Mouse (Mus musculus): ENCODE data around the gene E130114P18Rik. TPM values are rescaled to one million over a fixed set of nuclear protein-coding genes. Genes with fewer than 3 reads are reported as not detected.
A peak's percentile ranks its signal among the peaks of the same experiment; 100 is the strongest.

The E130114P18Rik gene
- polyA plus RNA-seq, 2 experiments from 2014 or later, result not detected

GRCm38 (mm10) chr4:97690384-97690766 lies 87.5 kb downstream of the E130114P18Rik start:
- no peak for ATAC-seq

GRCm38 (mm10) chr4:97689456-97690383 lies 88.2 kb downstream of the E130114P18Rik start:
- ATAC-seq, result no peak

- no peak for ATAC-seq
These were observed 91.9 kb downstream of the E130114P18Rik start for GRCm38 (mm10) chr4:97686020-97686419.

- ATAC-seq, result no peak
These were observed 101.3 kb downstream of the E130114P18Rik start for GRCm38 (mm10) chr4:97676579-97676937.

DNA sequence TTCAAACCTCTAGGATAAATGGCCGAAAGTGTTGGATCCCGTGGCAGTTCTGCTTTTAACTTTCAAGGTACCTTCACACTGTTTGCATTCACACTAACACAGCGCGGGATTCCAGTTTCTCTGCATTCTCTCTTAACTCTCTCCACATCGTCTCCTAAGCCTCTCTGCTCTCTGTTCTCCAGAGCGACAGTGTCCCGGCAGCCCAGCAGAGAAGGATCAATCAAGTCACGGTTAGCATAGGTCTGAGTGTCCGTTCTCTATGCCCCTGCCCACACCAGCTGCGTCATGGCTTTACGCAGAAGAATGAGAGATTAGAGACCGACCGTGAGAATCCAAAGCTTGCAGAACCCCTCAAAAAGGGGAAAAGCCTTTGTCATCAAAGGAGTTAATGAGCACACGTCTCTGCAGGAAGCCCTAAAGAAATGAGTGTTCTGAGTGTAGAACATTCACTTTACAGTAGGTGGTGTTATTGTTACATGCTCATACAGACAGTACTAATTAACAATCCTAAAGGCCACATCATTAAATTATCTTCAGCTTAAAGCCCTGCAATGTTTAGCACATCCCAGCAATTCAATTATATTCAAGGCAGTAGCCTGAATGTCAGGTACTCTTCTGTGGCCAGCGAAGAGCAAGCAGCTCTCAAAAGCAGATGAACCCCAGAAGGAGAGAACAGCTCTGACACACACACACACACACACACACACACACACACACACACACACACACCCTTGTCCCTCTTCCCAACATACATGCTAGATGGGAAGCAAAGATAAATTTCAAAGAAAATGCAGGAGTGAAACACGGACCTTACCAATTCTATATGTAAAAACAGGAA lies 101.9 kb downstream of the E130114P18Rik start:
- ATAC-seq, result no peak

GRCm38 (mm10) chr4:97673854-97674510 lies 103.9 kb downstream of the E130114P18Rik start:
- ATAC-seq, result peak; percentile 52

DNA sequence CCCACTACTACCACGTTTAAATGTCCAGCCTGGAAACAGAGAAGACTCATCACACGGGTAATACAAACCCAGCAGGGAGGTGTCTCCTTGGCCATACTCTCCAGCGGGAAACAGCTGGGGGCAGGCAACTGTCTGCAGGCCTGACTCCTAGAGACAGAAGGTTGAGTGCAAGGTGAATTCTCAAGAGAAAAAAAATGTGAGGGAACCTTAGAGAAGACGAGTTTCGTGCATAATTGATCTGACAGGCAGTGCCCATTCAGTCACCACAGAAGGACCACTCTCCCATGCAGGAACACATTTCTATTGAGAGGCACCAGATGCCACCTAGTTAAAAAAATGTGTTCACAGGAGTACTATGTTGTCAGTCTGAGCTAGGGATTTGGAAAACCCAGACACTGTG lies 105.4 kb downstream of the E130114P18Rik start:
- ATAC-seq, result no peak

GRCm38 (mm10) chr4:97671911-97672310 lies 106.0 kb downstream of the E130114P18Rik start:
- ATAC-seq, result no peak

DNA sequence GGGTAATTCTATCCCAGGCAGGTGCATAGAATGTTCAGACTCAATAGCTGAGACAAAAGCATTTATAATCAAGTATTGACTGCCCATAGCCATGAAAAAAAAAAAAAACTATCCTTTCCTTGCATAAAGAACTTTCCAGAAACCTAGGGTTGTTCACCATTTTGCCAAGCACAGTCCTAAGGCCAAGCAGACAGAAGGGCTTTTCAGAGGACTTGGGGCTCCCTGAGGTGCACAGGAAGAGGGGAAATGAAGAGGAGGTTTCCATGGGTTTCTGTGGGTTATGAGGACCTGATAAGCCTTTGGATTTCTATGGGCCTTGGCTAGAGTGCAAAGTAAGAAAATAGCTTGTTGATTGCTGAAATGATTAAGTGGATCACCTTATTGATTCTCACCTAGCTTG lies 107.5 kb downstream of the E130114P18Rik start:
- ATAC-seq, result no peak

GRCm38 (mm10) chr4:97669808-97670207 lies 108.1 kb downstream of the E130114P18Rik start:
- no peak for ATAC-seq

GRCm38 (mm10) chr4:97665428-97665755 lies 112.5 kb downstream of the E130114P18Rik start:
- ATAC-seq, result no peak

DNA sequence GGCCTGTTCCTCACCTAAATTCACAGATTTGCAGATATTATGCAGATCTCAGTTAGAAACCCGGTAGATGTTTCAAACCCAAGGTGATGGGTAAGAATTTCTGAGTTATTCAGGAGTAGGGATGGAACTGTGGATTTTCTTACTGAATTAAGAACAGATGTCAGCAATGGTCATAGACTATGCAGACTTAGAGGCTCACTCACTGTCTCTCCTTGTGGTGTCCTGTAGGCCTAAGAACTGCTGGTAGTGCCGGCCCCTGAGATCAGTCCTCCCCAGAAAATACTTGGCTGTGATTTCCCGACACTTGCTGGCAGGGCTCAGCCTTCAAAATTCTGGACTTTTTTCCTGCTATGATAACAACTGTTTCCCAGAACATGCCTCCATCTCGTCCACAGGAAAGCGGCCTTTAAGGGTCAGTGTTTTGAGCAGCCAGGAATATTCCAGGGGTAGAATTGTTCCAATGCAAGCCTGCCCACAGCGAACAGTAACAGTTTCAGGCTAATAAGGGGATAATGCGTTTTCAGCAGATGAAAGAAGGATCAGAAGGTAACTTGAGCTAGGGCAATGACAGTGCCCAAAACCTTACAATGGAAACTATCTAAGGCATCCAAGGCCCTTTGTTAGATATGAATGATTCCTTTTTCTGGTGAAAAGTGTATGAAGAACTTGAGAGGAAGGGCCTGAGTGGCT lies 113.0 kb downstream of the E130114P18Rik start:
- ATAC-seq, result no peak

GRCm38 (mm10) chr4:97663922-97664321 lies 114.0 kb downstream of the E130114P18Rik start:
- no peak for ATAC-seq

DNA sequence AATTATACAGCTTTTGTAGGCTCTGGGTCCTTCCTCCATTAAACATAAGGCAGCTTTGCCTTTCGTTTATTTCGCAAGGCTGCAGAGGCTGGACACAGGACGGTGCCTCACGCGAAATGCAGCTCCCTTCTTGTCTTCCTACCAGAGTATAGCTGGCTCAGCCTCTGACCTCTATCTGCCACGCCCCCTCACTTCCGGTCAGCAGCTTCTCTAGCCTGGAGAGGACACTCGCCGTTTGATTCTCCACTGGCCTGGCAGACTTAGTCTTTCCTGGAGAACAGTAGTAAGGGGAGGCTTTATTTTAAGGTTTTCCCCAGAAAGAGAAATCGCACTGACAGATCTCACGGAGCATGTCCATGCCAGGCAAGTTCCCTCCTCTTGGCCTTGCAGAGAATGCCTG lies 115.0 kb downstream of the E130114P18Rik start:
- no peak for ATAC-seq

GRCm38 (mm10) chr4:97661611-97662273 lies 116.1 kb downstream of the E130114P18Rik start:
- ATAC-seq, result no peak

DNA sequence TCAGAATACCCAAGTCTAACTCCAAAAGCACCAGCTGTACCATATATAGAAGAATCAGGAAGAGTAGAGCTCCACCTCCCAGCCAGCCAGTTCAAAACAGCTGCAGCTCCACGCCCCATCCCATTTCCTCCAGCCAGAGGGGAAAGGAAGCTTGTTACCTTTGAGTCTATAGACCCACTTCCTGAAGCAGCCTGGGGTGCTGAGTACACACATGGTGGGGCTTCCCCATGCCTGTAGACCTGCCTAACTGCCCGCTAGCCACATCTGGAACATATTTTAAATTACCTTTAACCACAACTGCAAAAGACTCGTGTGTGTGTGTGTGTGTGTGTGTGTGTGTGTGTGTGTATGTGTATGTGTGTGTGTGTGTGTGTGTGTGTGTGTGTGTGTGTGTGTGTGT lies 120.3 kb downstream of the E130114P18Rik start:
- peak; percentile 94 for ATAC-seq

DNA sequence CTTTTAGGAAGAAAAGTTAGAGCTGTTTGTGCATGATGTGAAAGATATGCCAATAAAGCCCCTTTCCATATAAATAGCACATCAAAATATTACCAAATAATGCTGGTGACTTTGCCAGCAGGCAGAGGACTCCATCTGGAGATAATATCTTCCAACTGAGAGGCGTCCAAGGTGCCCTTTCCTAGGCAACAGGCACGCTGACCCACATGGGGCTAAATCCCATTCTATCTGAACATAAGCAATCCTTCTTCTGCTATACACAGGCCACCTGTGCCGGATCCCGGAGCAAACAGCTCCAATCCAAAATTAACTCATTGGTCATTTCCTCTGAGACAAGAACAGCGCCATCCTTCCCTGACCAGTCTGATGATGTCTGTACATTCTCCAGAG lies 128.3 kb downstream of the E130114P18Rik start:
- ATAC-seq, result no peak

GRCm38 (mm10) chr4:97648825-97649625 lies 128.9 kb downstream of the E130114P18Rik start:
- ATAC-seq, result no peak

- no peak for ATAC-seq
These were observed 129.5 kb downstream of the E130114P18Rik start for GRCm38 (mm10) chr4:97648436-97648707.

- ATAC-seq, result no peak
These were observed 130.0 kb downstream of the E130114P18Rik start for GRCm38 (mm10) chr4:97647700-97648435.

DNA sequence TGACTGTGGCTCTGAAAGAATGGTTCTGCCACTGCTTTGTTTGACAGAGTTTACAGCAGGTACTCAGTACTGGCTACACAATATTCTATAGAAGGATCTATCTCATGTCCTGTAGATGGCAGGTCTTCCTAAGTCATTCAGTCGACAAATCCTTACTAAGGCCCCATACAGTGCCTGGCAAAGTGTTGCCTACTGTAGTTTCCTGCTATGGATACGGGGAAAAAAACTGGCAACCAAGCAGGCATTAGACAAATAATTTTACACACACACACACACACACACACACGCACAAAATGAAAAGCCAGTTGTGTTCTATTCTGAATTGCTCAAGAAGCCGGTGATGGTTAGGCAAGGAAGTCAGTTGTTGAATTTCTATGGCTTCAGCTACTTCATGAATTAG lies 130.6 kb downstream of the E130114P18Rik start:
- no peak for ATAC-seq

All from activated CD4-positive, CD25-positive, alpha-beta regulatory T cell, adult 4 months (primary cell).